Mouse (Mus musculus): ENCODE data around the gene Gm9887. TPM values are rescaled to one million over a fixed set of nuclear protein-coding genes. Genes with fewer than 3 reads are reported as not detected.

Gene Gm9887
- polyA plus RNA-seq, 1 experiment: 0.61 TPM

DNA sequence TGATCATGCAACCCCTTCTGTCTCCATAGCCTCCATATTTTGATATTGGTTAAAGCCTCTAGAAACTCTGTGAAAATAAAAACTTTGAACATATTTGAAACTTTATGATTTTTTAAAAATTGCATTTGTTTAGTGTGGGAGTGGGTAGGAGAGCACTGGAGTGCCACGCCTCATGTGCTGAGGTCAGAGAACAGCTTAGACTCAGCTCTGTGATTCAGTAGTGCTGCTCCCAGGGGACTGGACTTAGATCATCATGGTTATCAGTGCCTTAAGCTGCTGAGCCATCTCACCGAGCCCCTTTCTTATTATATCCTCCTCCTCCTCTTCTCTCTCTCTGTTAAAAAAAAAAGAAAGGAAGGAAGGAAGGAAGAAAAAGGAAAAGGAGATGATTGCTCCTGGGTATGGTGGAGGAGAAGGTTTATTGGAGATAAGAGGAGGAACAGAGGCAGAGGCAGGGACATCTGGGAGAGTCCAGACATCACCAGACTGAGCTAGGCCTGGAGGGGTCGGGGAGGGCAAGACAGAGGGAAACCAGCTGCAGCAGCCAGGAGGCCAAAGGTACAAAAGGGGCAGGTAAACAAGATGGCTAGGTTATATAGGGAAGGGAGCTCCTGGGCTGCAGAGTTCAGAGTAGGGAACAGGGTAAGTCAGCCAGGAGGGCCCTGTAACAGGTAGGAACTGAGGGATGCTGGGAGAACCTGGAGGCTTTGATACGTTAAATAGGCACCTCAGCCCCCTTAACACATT is 42.7 kb upstream of the Gm9887 start:
- no peak overlapping the region for H3K27ac ChIP-seq (ENCODE audit: insufficient read depth, low read length)
- H3K4me3 ChIP-seq (replicated peaks; ENCODE audit: insufficient read depth, low read depth, low read length): no peak overlapping the region
- H3K4me1 ChIP-seq (ENCODE audit: control insufficient read depth, insufficient read depth, low read length): peaks cover 16% of the 10 kb centered on the region
- H3K27me3 ChIP-seq (ENCODE audit: control insufficient read depth, insufficient read depth, low read length): no peaks in the 10 kb centered on the region
- WGBS: 94% methylated on average over 4 of the region's 4 CpGs
- DNase-seq: no peak
- no peak for TF ChIP-seq POLR2A (IDR thresholded peaks at IDR 0.05; ENCODE audit: borderline replicate concordance, insufficient read depth, low read length)
- TF ChIP-seq CTCF (IDR thresholded peaks at IDR 0.05; ENCODE audit: borderline replicate concordance, insufficient read depth, low read depth, low read length): no peak

DNA sequence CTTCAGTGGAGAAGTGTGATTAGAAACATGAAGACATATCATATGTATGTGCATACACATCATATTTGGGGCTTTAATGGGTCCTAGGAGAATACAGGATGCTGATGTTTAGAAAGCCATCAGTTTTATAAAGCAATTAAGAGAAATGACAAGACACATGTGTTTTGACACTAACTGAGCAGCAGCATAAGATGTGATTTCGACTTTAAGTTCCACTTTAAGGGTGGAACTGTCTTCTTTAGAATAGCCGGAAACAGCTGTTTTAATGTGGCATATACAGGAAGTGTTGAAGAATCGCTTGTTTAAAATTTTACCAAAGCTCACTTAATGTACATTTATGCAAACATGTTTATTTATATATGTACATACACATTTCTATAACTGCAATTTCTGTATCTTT is 41.0 kb upstream of the Gm9887 start:
- WGBS: 81% methylated on average over 3 of the region's 3 CpGs
- TF ChIP-seq CTCF (IDR thresholded peaks at IDR 0.05; ENCODE audit: borderline replicate concordance, insufficient read depth, low read depth, low read length): no peak
- TF ChIP-seq POLR2A (IDR thresholded peaks at IDR 0.05; ENCODE audit: borderline replicate concordance, insufficient read depth, low read length): no peak
- H3K27me3 ChIP-seq (ENCODE audit: control insufficient read depth, insufficient read depth, low read length): no peaks in the 10 kb centered on the region
- peaks cover 16% of the 10 kb centered on the region for H3K4me1 ChIP-seq (ENCODE audit: control insufficient read depth, insufficient read depth, low read length)
- no peak overlapping the region for H3K27ac ChIP-seq (ENCODE audit: insufficient read depth, low read length)
- H3K4me3 ChIP-seq (replicated peaks; ENCODE audit: insufficient read depth, low read depth, low read length): no peak overlapping the region
- no peak for DNase-seq

DNA sequence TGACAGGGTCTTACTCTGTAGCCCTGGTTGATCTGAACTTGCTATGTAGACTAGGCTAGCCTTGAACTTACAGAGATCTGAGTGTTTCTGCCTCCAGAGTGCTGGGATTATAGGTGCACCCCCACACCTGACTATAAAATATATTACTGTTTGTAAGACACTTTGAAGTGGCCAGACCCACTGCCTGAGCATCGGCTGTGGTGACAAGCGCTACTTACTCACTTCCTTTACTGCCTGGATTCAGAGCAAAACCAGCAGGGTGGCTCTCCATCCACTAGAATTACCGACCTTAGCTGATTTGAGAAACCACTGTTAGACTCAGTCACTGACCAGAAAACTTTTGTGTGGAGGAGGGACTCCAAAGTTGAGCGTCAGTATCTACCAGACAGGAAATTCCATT is 39.7 kb upstream of the Gm9887 start:
- WGBS: 81% methylated on average over 4 of the region's 4 CpGs
- TF ChIP-seq CTCF (IDR thresholded peaks at IDR 0.05; ENCODE audit: borderline replicate concordance, insufficient read depth, low read depth, low read length) (no peak), POLR2A (IDR thresholded peaks at IDR 0.05; ENCODE audit: borderline replicate concordance, insufficient read depth, low read length) (no peak)
- no peaks in the 10 kb centered on the region for H3K27me3 ChIP-seq (ENCODE audit: control insufficient read depth, insufficient read depth, low read length)
- H3K4me1 ChIP-seq (ENCODE audit: control insufficient read depth, insufficient read depth, low read length): peaks cover 6% of the 10 kb centered on the region
- DNase-seq: no peak
- no peak overlapping the region for H3K27ac ChIP-seq (ENCODE audit: insufficient read depth, low read length)
- H3K4me3 ChIP-seq (replicated peaks; ENCODE audit: insufficient read depth, low read depth, low read length): no peak overlapping the region

DNA sequence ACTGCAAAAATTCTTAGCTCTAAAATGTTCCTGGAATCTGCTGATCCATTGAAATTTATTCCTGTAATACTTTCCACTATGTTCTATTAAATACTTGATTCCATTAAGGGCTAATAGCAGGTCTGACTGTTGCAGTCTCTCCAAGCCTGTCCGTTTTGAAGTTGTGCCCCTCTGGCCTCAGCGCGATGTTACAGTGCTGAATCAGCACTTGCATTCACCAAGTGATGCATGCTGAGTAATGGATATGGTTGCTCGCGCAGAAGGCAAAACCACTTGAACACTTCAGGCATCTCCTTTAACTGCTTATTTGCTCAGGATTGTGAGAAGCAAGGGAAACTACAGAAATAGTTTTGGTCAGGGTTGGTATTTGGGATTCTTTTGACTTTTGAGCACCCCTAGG is 38.5 kb upstream of the Gm9887 start:
- H3K27ac ChIP-seq (ENCODE audit: insufficient read depth, low read length): no peak overlapping the region
- TF ChIP-seq CTCF (IDR thresholded peaks at IDR 0.05; ENCODE audit: borderline replicate concordance, insufficient read depth, low read depth, low read length) (no peak), POLR2A (IDR thresholded peaks at IDR 0.05; ENCODE audit: borderline replicate concordance, insufficient read depth, low read length) (no peak)
- H3K27me3 ChIP-seq (ENCODE audit: control insufficient read depth, insufficient read depth, low read length): no peaks in the 10 kb centered on the region
- DNase-seq: no peak
- peaks cover 2% of the 10 kb centered on the region; the same call in 1 of the 2 replicates for H3K4me1 ChIP-seq (ENCODE audit: control insufficient read depth, insufficient read depth, low read length)
- H3K4me3 ChIP-seq (replicated peaks; ENCODE audit: insufficient read depth, low read depth, low read length): no peak overlapping the region
- WGBS: 76% methylated on average over 5 of the region's 5 CpGs

DNA sequence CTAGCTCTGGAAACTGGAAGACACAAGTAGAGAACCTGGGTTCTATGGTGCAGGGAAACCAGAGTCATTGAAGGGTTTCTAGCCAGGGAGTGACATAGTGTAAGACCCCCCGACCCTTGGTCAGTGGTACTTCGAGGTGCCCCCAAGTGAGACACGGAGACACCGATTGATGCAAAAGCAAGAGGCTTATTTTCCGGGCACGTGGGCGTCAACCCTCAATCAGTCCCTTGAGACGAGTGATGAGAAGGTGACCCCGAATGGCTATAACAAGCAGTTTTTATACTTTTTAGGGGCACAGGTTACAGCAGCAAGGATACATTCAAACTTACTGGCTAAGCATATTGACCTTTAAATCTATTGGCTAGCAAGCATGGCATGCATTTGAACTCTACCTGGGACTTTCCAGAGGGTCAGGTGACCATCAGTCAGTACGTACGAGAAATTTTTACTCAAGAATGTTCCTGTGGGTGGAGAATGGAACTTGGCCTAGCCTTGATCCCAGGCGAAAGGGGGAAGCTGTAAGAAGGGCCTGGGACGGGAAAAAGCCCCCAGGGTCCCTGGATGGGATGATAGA is 30.4 kb upstream of the Gm9887 start:
- WGBS: 95% methylated on average over 13 of the region's 13 CpGs
- Histone ChIP-seq H3K4me3 (replicated peaks; ENCODE audit: insufficient read depth, low read depth, low read length) (no peak overlapping the region), H3K27me3 (ENCODE audit: control insufficient read depth, insufficient read depth, low read length) (no peaks in the 10 kb centered on the region), H3K4me1 (ENCODE audit: control insufficient read depth, insufficient read depth, low read length) (peaks cover 2% of the 10 kb centered on the region), H3K27ac (ENCODE audit: insufficient read depth, low read length) (no peak overlapping the region)
- TF ChIP-seq POLR2A (IDR thresholded peaks at IDR 0.05; ENCODE audit: borderline replicate concordance, insufficient read depth, low read length): no peak
- no peak for TF ChIP-seq CTCF (IDR thresholded peaks at IDR 0.05; ENCODE audit: borderline replicate concordance, insufficient read depth, low read depth, low read length)
- no peak for DNase-seq

DNA sequence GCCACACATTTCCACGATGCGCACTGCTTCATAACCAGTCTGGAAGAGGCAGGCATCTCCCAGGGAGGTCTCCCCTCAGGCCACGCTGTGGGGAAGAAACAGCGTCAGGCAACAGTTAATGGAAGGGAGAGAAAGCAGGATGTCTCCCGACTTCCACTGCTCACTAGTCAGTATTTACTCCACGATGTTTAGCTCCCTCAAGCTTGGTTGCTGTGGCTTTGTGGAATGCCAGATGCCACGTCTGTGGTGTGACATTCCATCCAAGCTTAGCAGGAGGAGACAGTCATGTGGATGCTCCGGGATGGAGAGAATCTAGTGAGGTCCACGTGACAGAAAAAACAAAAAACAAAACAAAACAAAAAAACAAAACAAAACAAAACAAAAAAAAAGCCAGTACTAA is 29.8 kb upstream of the Gm9887 start:
- Histone ChIP-seq H3K27me3 (ENCODE audit: control insufficient read depth, insufficient read depth, low read length) (no peaks in the 10 kb centered on the region), H3K4me1 (ENCODE audit: control insufficient read depth, insufficient read depth, low read length) (peaks cover 2% of the 10 kb centered on the region), H3K4me3 (replicated peaks; ENCODE audit: insufficient read depth, low read depth, low read length) (no peak overlapping the region), H3K27ac (ENCODE audit: insufficient read depth, low read length) (no peak overlapping the region)
- WGBS: 44% methylated on average over 9 of the region's 9 CpGs
- no peak for DNase-seq
- TF ChIP-seq POLR2A (IDR thresholded peaks at IDR 0.05; ENCODE audit: borderline replicate concordance, insufficient read depth, low read length): no peak

DNA sequence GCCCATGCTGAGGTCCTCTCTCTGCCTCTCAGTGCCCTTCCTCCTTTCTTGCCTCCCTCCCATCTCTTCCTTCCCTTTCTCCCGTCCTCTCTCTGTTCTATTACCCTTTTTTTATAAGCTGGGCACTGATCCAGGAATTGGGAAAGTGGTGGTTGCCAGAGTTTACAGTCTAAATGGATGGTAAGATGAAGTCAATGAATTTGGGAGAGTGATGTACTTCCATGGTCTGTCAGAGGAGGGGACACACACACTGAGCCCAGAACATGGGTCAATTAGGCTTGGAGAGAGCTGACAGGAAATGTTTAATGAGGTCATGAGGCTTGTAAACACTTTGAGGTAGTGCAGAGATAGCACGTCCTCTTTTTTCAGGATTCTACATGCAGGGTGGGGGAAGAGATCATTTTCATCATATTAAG is 28.6 kb upstream of the Gm9887 start:
- DNase-seq: no peak
- no peak for TF ChIP-seq POLR2A (IDR thresholded peaks at IDR 0.05; ENCODE audit: borderline replicate concordance, insufficient read depth, low read length)
- TF ChIP-seq CTCF (IDR thresholded peaks at IDR 0.05; ENCODE audit: borderline replicate concordance, insufficient read depth, low read depth, low read length): no peak
- WGBS: 42% methylated on average over 2 of the region's 2 CpGs

DNA sequence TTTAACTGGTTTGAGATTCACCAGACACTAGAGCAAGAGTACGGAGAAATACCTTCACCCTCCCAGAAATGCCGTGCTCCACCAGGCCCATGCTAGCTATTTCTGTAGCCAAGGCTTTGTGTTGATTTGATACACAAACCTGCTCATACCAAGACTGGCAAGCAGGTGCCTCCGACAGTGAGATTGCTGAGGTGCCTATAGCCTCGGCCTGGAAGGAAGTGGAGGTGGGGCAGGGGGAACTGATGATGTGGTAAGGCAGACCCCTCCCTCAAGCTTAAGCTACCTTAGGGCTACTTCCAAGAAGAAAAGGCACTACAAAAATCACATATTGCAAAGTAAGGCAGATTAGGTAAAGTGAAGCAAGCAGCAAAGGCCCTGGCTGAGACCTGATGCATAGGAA is 28.1 kb upstream of the Gm9887 start:
- DNase-seq: no peak
- WGBS: 86% methylated on average over 4 of the region's 4 CpGs
- H3K27ac ChIP-seq (ENCODE audit: insufficient read depth, low read length): no peak overlapping the region
- H3K4me3 ChIP-seq (replicated peaks; ENCODE audit: insufficient read depth, low read depth, low read length): no peak overlapping the region
- peaks cover 2% of the 10 kb centered on the region for H3K4me1 ChIP-seq (ENCODE audit: control insufficient read depth, insufficient read depth, low read length)
- H3K27me3 ChIP-seq (ENCODE audit: control insufficient read depth, insufficient read depth, low read length): no peaks in the 10 kb centered on the region
- no peak for TF ChIP-seq POLR2A (IDR thresholded peaks at IDR 0.05; ENCODE audit: borderline replicate concordance, insufficient read depth, low read length)
- no peak for TF ChIP-seq CTCF (IDR thresholded peaks at IDR 0.05; ENCODE audit: borderline replicate concordance, insufficient read depth, low read depth, low read length)

More for the DNA sequence above, 28.6 kb upstream of the Gm9887 start:
- Histone ChIP-seq H3K27ac (ENCODE audit: insufficient read depth, low read length) (no peak overlapping the region), H3K4me3 (replicated peaks; ENCODE audit: insufficient read depth, low read depth, low read length) (no peak overlapping the region), H3K27me3 (ENCODE audit: control insufficient read depth, insufficient read depth, low read length) (no peaks in the 10 kb centered on the region), H3K4me1 (ENCODE audit: control insufficient read depth, insufficient read depth, low read length) (peaks cover 2% of the 10 kb centered on the region)

All from cerebellum, adult 2 months (tissue).